Mouse (Mus musculus): Measurements from ENCODE around the gene Il17f.
"Not testable (repeated sequence)": the region's sequence is repeated elsewhere in the genome, so short reads cannot be mapped to it uniquely, and the experiment has no call there.

Gene Il17f

DNA sequence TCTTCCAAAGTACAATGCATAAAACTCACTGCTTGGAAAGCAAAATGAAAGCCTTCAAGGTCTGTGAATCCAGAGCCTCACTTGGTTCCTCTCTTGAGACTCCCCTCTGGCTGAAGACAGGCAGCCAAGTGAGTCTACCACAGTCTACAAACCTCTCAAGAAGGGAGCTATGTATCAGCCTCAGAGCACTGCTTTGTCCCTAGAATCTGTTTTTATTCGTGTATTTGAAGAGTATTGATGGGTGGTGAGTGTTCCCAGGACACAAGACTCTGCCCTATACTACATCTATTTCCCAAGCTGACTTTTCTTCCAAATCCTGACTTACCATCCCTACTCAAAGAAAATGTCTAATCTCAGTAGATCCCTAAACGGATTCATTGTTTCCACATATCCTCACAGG is 12.1 kb downstream of the Il17f start:
- no peak for DNase-seq

DNA sequence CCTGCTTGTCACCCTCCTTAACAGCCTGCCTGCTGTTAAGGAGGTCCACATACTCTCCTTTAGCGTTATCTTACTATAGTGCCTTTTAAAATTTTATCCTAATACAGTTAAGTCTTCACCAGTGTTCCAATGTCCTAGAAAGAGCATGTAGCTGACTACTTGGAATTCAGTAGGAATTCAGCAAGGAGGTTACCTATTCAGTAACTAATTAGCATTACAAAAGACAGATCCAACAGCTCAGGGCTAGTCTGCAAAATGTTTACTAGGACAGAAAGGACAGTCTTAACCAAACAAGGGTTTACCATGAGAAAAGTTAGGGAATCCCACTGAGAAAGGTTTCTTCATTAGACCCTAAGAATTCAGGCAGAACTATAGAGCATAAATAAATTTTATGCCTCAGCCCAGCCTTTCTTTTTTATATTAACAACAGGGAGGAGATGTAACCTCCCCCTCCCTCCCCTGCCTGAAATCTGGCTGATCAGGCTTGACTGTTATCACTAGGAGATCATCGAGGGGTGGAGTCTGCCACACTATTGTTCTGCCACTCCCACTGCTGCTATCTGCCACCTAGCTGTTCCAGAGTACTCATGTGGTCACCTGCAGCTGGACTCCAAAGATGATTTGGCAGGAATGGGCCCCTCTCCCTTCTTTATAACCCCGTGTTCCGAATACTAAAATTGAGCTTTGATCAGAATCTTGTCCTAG is 16.2 kb downstream of the Il17f start:
- not testable (repeated sequence) for DNase-seq

DNA sequence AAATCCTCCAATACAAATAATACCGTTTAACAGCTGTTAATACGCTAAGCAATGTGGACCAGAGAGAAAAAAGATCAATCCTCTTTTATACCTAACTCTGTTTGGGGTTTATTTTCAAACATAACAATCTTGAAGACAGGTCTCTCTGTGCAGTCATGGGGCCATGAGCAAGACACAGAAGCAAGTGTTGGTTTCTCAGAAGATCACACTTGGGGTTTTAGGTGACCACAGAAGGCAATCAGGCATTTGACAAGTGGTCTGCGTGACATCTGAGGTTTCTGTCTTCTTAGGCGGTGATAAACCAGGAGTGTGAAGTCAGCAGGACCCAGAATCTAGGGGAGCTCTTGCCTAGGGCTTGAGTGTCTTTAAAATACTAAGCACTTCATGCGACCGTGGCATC is 23.9 kb downstream of the Il17f start:
- no peak for DNase-seq

DNA sequence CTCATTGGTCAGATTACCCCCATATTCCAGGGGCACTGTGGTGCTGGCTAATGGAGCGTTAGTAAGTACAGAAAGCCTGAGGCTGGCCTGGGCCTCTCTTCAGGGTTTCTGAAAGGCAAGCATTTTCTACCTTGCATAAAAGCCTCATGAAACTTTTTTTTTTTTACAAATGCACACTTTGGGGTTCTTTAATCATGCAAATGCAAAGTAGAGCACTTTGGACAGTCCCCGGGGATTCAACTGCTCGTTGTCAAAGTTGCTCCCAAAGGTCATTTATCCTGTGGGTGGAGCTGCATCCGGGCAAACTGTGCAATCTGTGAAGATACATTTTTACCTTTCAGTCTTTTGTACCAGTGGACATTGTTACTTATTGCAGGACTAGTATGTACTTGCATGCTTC is 29.0 kb downstream of the Il17f start:
- no peak for DNase-seq

DNA sequence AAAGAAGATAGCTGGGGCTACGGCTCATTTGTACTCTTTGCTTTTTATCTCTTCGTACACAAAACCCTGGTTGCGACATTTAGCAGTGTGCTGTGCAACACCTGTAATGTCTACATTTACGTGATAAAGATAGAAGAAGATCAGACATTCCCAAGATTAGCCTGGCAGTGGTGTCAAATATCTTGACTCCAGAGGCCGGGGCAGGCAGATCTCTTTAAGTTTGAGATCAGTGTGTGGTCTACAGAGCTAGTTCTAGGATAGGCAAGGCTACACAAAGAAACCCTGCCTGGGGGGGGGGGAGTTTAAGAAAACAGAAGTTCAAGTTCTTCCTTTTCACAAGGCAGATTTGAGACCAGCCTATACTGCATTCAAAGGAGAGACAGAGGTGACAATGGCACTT is 30.1 kb downstream of the Il17f start:
- no peak for DNase-seq

DNA sequence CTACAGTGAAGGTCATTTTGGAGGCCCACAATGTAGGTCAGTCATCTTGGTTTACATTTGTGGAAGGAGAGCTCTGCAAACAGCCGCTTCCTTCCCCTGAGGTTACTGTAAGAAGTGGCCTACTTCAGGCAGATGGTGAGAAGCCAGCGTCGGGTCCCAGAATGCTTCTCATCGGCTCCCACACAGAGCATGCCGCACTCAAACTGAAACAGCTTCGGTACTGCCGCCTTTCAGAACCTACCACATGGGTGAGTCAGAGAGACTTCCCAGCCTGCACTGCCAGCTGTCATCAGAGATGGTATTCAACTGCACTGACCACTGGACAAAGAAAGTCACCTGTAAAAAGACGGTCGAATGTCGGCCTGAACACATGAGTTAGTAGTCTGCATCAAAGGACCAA is 30.6 kb downstream of the Il17f start:
- no peak for DNase-seq

DNA sequence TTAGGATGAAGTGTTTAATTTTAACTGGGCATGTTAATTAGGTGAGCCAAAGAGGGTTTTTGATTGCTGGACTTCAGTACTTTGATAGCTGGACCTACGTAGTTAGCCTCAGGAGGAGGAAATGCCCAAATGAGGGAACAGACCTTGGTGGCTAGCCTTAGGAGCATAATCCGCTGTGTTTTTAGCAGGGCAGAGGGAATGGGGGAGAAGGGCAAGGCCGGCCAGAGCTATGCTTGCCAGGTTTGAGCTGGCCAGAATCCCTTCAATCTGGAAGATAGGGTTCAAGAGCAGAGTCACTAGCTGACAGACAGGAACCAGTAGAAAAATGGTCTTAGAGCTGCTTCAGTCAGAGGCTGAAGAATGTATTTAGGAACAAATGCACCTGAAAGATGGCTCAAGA is 32.8 kb downstream of the Il17f start:
- DNase-seq: no peak

DNA sequence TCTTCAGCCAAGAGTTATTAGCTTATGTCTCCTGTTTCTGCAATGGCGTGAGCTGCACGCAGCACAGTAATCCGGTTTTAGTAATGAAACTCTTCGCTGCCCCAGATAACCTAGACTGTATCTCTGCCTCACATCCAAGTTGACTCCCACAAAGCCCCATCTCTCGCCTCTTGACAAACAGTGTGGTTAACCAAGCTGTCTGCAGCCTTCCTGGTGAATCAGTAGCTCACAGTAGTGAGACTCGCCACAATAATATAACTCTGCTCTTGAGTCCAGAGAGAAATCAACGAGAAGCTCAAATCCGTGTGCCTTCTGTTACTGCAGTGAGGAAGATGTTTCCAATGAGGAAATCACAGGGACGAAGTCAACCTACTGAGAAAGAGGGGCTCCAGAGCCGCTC is 36.0 kb downstream of the Il17f start:
- no peak for DNase-seq

DNA sequence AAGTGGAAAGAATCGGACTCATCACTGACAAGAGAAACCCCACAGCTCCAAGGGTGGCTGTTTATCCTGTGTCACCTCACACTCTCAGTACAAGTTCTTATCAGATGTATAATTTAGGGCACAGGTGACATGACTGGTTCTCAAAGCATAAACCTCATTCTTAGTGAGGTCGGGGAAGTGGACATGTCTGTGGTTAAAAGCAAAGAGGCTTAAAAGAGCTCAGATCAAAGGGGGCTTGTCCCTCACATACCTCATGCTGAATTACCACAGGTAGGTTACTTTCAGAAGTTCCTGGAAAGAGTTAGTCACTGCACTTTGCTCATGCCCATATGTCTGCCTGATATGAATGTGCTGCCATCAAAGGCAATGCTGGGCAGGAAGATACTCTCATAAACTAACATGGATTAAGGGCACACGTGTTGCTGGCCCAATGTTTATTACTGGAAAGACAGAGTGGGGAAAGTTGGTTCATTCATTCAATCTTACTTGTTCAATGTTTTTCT is 49.9 kb downstream of the Il17f start:
- no peak for DNase-seq

DNA sequence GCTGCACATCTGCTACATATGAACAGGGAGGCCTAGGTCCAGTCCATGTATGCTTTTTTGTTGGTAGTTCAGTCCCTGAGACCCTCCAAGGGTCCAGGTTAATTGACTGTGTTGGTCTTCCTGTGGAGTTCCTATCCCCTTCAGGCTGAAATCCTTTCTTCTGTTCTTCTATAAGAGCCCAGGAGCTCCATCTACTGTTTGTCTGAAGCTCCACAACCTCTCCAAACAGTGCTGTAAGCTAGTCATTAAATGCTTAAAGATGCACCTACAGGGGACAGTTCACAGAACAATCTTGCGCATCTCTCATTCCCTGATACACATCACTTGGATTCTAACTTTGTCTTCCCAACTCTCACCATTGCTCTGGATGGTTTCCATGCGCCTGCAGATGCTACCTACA is 51.9 kb downstream of the Il17f start:
- no peak for DNase-seq

DNA sequence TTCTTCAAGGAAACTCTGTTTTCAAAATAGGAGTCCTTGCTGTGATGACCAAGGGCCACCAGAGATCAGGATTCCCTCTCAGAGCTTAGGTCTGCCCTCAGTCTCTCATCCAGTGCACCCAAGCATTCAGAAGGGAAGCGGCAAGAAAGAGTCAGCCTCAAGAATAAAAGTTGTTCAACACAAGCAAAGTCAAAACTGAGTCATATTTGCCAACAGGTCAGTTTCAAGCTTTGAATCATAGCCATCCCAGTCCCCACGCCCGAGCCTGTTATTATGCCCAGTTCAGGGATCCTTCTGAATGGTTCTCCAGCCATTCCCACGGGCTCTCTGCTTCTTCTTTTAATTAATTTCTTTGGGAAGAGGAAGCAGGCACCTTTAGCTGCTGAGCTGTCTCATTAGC is 53.8 kb downstream of the Il17f start:
- no peak for DNase-seq

DNA sequence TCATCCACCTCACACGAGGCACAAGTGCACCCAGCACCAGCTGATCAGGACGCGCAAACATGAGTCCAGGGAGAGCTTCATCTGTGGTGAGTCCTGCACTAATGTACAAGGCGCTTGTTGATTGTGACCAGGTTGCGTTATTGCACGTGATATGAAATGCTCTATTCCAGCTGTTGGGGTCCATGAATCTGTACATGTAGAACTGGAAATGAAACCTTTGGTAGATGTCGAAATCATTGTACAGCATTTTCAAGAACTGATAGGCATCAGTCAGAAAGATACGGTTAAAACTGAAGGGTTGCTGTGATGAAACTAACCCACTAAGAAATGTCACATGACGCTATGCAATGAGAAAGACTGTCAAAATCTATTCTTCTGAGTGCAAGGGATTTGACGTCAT is 59.5 kb downstream of the Il17f start, which contains the start of gene Il17a:
Gene Il17a, plus strand, starts transcription at position 3 of the 400 bp plus-strand sequence.
- no peak for DNase-seq
